Mouse (Mus musculus): Measurements from ENCODE around the gene Rpl13a. TPM values are rescaled to one million over a fixed set of nuclear protein-coding genes. Genes with fewer than 3 reads are reported as not detected.
A peak's percentile ranks its signal among the peaks of the same experiment; 100 is the strongest.

Rpl13a gene
- polyA plus RNA-seq, 1 experiment, result 6,379 TPM

GRCm38 (mm10) chr7:45078513-45078912 lies 50.0 kb downstream of the Rpl13a start:
- H3K36me3 ChIP-seq (ENCODE audit: control insufficient read depth, insufficient read depth), result peaks cover 6% of the 10 kb centered on the region
- H3K4me3 ChIP-seq (ENCODE audit: insufficient read depth, poor library complexity, severe bottlenecking), result no peak overlapping the region
- no peak for TF ChIP-seq CTCF (IDR thresholded peaks at IDR 0.05; ENCODE audit: control insufficient read depth, insufficient read depth, insufficient read length)
- H3K79me2 ChIP-seq (ENCODE audit: control insufficient read depth, insufficient read depth), result peaks cover 8% of the 10 kb centered on the region
- H3K79me3 ChIP-seq (ENCODE audit: low read depth), result peaks cover under 1% of the 10 kb centered on the region
- no peak overlapping the region for H3ac ChIP-seq (ENCODE audit: control insufficient read depth, insufficient read length, low read depth)
- H3K27me3 ChIP-seq (ENCODE audit: control insufficient read depth, insufficient read depth, insufficient read length), result no peaks in the 10 kb centered on the region

DNA sequence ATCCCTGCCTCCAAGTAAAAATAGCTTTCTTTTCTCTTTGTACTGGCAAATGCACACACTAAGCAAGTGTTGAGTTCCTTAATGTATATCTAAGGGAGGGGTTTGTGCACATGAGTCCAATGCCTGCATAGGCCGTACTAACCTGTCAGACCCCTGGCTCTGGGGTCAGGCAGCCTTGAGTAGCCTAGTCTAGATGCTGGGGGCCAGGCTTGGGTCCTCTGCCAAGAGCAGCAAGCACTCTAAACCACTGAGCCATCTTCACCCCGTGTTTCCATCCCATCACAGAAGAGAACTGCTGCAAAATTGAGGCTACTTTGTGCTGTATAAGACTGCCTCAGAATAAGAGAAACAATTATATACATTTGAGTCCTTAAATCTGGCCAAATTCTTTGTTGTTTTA lies 50.7 kb downstream of the Rpl13a start:
- Histone ChIP-seq H3K36me3 (ENCODE audit: control insufficient read depth, insufficient read depth) (peaks cover 10% of the 10 kb centered on the region), H3K27me3 (ENCODE audit: control insufficient read depth, insufficient read depth, insufficient read length) (no peaks in the 10 kb centered on the region), H3K4me3 (ENCODE audit: insufficient read depth, poor library complexity, severe bottlenecking) (no peak overlapping the region), H3ac (ENCODE audit: control insufficient read depth, insufficient read length, low read depth) (no peak overlapping the region), H3K79me3 (ENCODE audit: low read depth) (peaks cover 6% of the 10 kb centered on the region), H3K79me2 (ENCODE audit: control insufficient read depth, insufficient read depth) (peaks cover 15% of the 10 kb centered on the region)
- no peak for TF ChIP-seq FOSL1 (IDR thresholded peaks at IDR 0.05; ENCODE audit: insufficient read depth, low read length, poor library complexity, severe bottlenecking)
- TF ChIP-seq MAX (IDR thresholded peaks at IDR 0.05), result no peak
- TF ChIP-seq MYOG (IDR thresholded peaks at IDR 0.05; ENCODE audit: control insufficient read depth, extremely low read depth, insufficient read length), result no peak
- TF ChIP-seq CTCF (IDR thresholded peaks at IDR 0.05; ENCODE audit: control insufficient read depth, insufficient read depth, insufficient read length), result no peak
- no peak for TF ChIP-seq USF1 (IDR thresholded peaks at IDR 0.05; ENCODE audit: low read depth)
- no peak for TF ChIP-seq CEBPB (IDR thresholded peaks at IDR 0.05; ENCODE audit: low read depth)

GRCm38 (mm10) chr7:45077322-45077721 lies 51.2 kb downstream of the Rpl13a start:
- Histone ChIP-seq H3K4me3 (ENCODE audit: insufficient read depth, poor library complexity, severe bottlenecking) (no peak overlapping the region), H3K79me2 (ENCODE audit: control insufficient read depth, insufficient read depth) (peaks cover 19% of the 10 kb centered on the region), H3K79me3 (ENCODE audit: low read depth) (peaks cover 8% of the 10 kb centered on the region), H3K27me3 (ENCODE audit: control insufficient read depth, insufficient read depth, insufficient read length) (no peaks in the 10 kb centered on the region), H3K36me3 (ENCODE audit: control insufficient read depth, insufficient read depth) (peaks cover 10% of the 10 kb centered on the region), H3ac (ENCODE audit: control insufficient read depth, insufficient read length, low read depth) (no peak overlapping the region)
- TF ChIP-seq MYOG (IDR thresholded peaks at IDR 0.05; ENCODE audit: control insufficient read depth, extremely low read depth, insufficient read length), result no peak
- no peak for TF ChIP-seq MAX (IDR thresholded peaks at IDR 0.05)
- TF ChIP-seq MYOD1 (IDR thresholded peaks at IDR 0.05; ENCODE audit: control insufficient read depth, insufficient read length, low read depth), result no peak

GRCm38 (mm10) chr7:45076501-45076900 lies 52.1 kb downstream of the Rpl13a start:
- Histone ChIP-seq H3K36me3 (ENCODE audit: control insufficient read depth, insufficient read depth) (peaks cover 10% of the 10 kb centered on the region), H3K27me3 (ENCODE audit: control insufficient read depth, insufficient read depth, insufficient read length) (no peaks in the 10 kb centered on the region), H3K79me2 (ENCODE audit: control insufficient read depth, insufficient read depth) (peaks cover 23% of the 10 kb centered on the region), H3K4me3 (ENCODE audit: insufficient read depth, poor library complexity, severe bottlenecking) (no peak overlapping the region), H3ac (ENCODE audit: control insufficient read depth, insufficient read length, low read depth) (no peak overlapping the region), H3K79me3 (ENCODE audit: low read depth) (peaks cover 8% of the 10 kb centered on the region)
- TF ChIP-seq MYOG (IDR thresholded peaks at IDR 0.05; ENCODE audit: control insufficient read depth, extremely low read depth, insufficient read length) (no peak), FOSL1 (IDR thresholded peaks at IDR 0.05; ENCODE audit: insufficient read depth, low read length, poor library complexity, severe bottlenecking) (no peak), MAX (IDR thresholded peaks at IDR 0.05) (no peak), CEBPB (IDR thresholded peaks at IDR 0.05; ENCODE audit: low read depth) (no peak), USF1 (IDR thresholded peaks at IDR 0.05; ENCODE audit: low read depth) (no peak), CTCF (IDR thresholded peaks at IDR 0.05; ENCODE audit: control insufficient read depth, insufficient read depth, insufficient read length) (no peak), MYOD1 (IDR thresholded peaks at IDR 0.05; ENCODE audit: control insufficient read depth, insufficient read length, low read depth) (no peak)

Small RNA genes within 50 kb of the gene (microRNA-seq; reads per million reads assigned to microRNA genes)
- gene Mir150 (ENCODE audit: borderline microRNAs expressed), result 4.3 reads per million, percentile 50 among the genes with 10 or more reads in this experiment
- 50.0 reads per million, percentile 70 among the genes with 10 or more reads in this experiment for gene Mir5121 (ENCODE audit: borderline microRNAs expressed)
- not detected for gene Mir7055 (ENCODE audit: borderline microRNAs expressed)

Other genes starting within 250 kb of the Rpl13a start
- 43.9 TPM for gene Med25, start 236.0 kb downstream of the Rpl13a start, polyA plus RNA-seq (2012; fragmentation: generic; extraction: Trizol)
- 9.8 TPM for gene Fuz, start 232.7 kb downstream of the Rpl13a start, polyA plus RNA-seq (2012; fragmentation: generic; extraction: Trizol)
- gene Ap2a1, start 199.3 kb downstream of the Rpl13a start, polyA plus RNA-seq (2012; fragmentation: generic; extraction: Trizol), result 129 TPM
- gene Tsks, start 185.6 kb downstream of the Rpl13a start, polyA plus RNA-seq (2012; fragmentation: generic; extraction: Trizol), result 0.04 TPM
- 5.5 TPM for gene Cpt1c, start 153.9 kb downstream of the Rpl13a start, polyA plus RNA-seq (2012; fragmentation: generic; extraction: Trizol)
- 978 TPM for gene Prmt1, start 142.2 kb downstream of the Rpl13a start, polyA plus RNA-seq (2012; fragmentation: generic; extraction: Trizol)
- gene Irf3, start 131.1 kb downstream of the Rpl13a start, polyA plus RNA-seq (2012; fragmentation: generic; extraction: Trizol), result 43.7 TPM
- 18.1 TPM for gene Bcl2l12, start 130.0 kb downstream of the Rpl13a start, polyA plus RNA-seq (2012; fragmentation: generic; extraction: Trizol)
- gene Scaf1, start 112.4 kb downstream of the Rpl13a start, polyA plus RNA-seq (2012; fragmentation: generic; extraction: Trizol), result 58.4 TPM
- 56.8 TPM for gene Rras, start 110.8 kb downstream of the Rpl13a start, polyA plus RNA-seq (2012; fragmentation: generic; extraction: Trizol)
- 14.2 TPM for gene Prr12, start 75.9 kb downstream of the Rpl13a start, polyA plus RNA-seq (2012; fragmentation: generic; extraction: Trizol)
- 66.6 TPM for gene Nosip, start 66.3 kb downstream of the Rpl13a start, polyA plus RNA-seq (2012; fragmentation: generic; extraction: Trizol)
- 14.0 TPM for gene Prrg2, start 66.1 kb downstream of the Rpl13a start, polyA plus RNA-seq (2012; fragmentation: generic; extraction: Trizol)
- 166 TPM for gene Rcn3, start 36.5 kb downstream of the Rpl13a start, polyA plus RNA-seq (2012; fragmentation: generic; extraction: Trizol)
- gene Fcgrt, start 24.9 kb downstream of the Rpl13a start, polyA plus RNA-seq (2012; fragmentation: generic; extraction: Trizol), result 30.7 TPM
- gene Rps11, start 4.3 kb downstream of the Rpl13a start, polyA plus RNA-seq (2012; fragmentation: generic; extraction: Trizol), result 3,175 TPM
- gene Gm45713, start 7.5 kb upstream of the Rpl13a start, polyA plus RNA-seq (2012; fragmentation: generic; extraction: Trizol), result 0.95 TPM
- 1.6 TPM for gene Flt3l, start 7.7 kb upstream of the Rpl13a start, polyA plus RNA-seq (2012; fragmentation: generic; extraction: Trizol)
- gene Pih1d1, start 25.5 kb upstream of the Rpl13a start, polyA plus RNA-seq (2012; fragmentation: generic; extraction: Trizol), result 129 TPM
- 34.6 TPM for gene Aldh16a1, start 25.8 kb upstream of the Rpl13a start, polyA plus RNA-seq (2012; fragmentation: generic; extraction: Trizol)
- gene Slc17a7, start 35.2 kb upstream of the Rpl13a start, polyA plus RNA-seq (2012; fragmentation: generic; extraction: Trizol), result 0.14 TPM
- gene Gfy, start 50.8 kb upstream of the Rpl13a start, polyA plus RNA-seq (2012; fragmentation: generic; extraction: Trizol), result not detected
- not detected for gene Pth2, start 52.2 kb upstream of the Rpl13a start, polyA plus RNA-seq (2012; fragmentation: generic; extraction: Trizol)
- not detected for gene Ccdc155, start 76.1 kb upstream of the Rpl13a start, polyA plus RNA-seq (2012; fragmentation: generic; extraction: Trizol)
- 0.07 TPM for gene Dkkl1, start 83.4 kb upstream of the Rpl13a start, polyA plus RNA-seq (2012; fragmentation: generic; extraction: Trizol)
- gene Tead2, start 87.0 kb upstream of the Rpl13a start, polyA plus RNA-seq (2012; fragmentation: generic; extraction: Trizol), result 127 TPM
- gene Cd37, start 110.4 kb upstream of the Rpl13a start, polyA plus RNA-seq (2012; fragmentation: generic; extraction: Trizol), result 0.37 TPM
- not detected for gene Slc6a16, start 112.3 kb upstream of the Rpl13a start, polyA plus RNA-seq (2012; fragmentation: generic; extraction: Trizol)
- not detected for gene Slc6a21, start 148.8 kb upstream of the Rpl13a start, polyA plus RNA-seq (2012; fragmentation: generic; extraction: Trizol)
- gene Trpm4, start 205.0 kb upstream of the Rpl13a start, polyA plus RNA-seq (2012; fragmentation: generic; extraction: Trizol), result 10.6 TPM
- gene Hrc, start 206.5 kb upstream of the Rpl13a start, polyA plus RNA-seq (2012; fragmentation: generic; extraction: Trizol), result 0.51 TPM
- 4.8 TPM for gene Ppfia3, start 238.3 kb upstream of the Rpl13a start, polyA plus RNA-seq (2012; fragmentation: generic; extraction: Trizol)
- 0.94 TPM for gene Lin7b, start 241.8 kb upstream of the Rpl13a start, polyA plus RNA-seq (2012; fragmentation: generic; extraction: Trizol)